Mouse (Mus musculus) brown adipose tissue, adult 24 weeks (tissue): ENCODE data around the gene March7. TPM values are rescaled to one million over a fixed set of nuclear protein-coding genes. Genes with fewer than 3 reads are reported as not detected.

Source experiments
- H3K27ac ChIP-seq: fragments of 200-500 bp; replicated peaks from 2 replicates; pipeline ENCODE4 v1.5.1; 2012; ENCODE audit warnings: low read depth, mild to moderate bottlenecking, low read length
- H3K4me1 ChIP-seq: fragments of 200-500 bp; 2 replicates; pipeline ENCODE4 v1.6.1; 2012; ENCODE audit warnings: low read length, mixed read lengths; ENCODE audit not compliant: control insufficient read depth, insufficient read depth, insufficient read length
- H3K4me3 ChIP-seq: fragments of 200-500 bp; 2 replicates; pipeline ENCODE4 v1.5.1; 2012; ENCODE audit warnings: low read depth, mild to moderate bottlenecking, low read length, moderate library complexity; ENCODE audit not compliant: insufficient read depth
- polyA plus RNA-seq: library from polyadenylated mRNA; stranded (reverse); fragments of >200 nt; gene quantifications from 2 replicates; pipeline ENCODE4 v1.2.4, GENCODE M21; 2012; ENCODE audit not compliant: missing spikeins, insufficient read depth, insufficient read length

Gene March7
- polyA plus RNA-seq, 1 experiment, result 24.4 TPM

- Histone ChIP-seq H3K4me1 (peaks cover 15% of the 10 kb centered on the region; the same call in 1 of the 2 replicates), H3K27ac (peak overlapping the region; percentile 84), H3K4me3 (no peak overlapping the region)
Observed at GRCm38 (mm10) chr2:60289451-60289850, 79.8 kb downstream of the March7 start.

GRCm38 (mm10) chr2:60291381-60291780 is 81.7 kb downstream of the March7 start:
- no peak overlapping the region for H3K27ac ChIP-seq
- H3K4me3 ChIP-seq, result no peak overlapping the region
- H3K4me1 ChIP-seq, result peaks cover 15% of the 10 kb centered on the region; the same call in 1 of the 2 replicates

- no peak overlapping the region for H3K27ac ChIP-seq
- H3K4me1 ChIP-seq, result no peaks in the 10 kb centered on the region
- no peak overlapping the region for H3K4me3 ChIP-seq
Observed at GRCm38 (mm10) chr2:60298266-60298665, 88.6 kb downstream of the March7 start.

- Histone ChIP-seq H3K4me1 (no peaks in the 10 kb centered on the region), H3K27ac (no peak overlapping the region), H3K4me3 (no peak overlapping the region)
Observed at GRCm38 (mm10) chr2:60299323-60299722, 89.6 kb downstream of the March7 start.

Other genes with a start within 250 kb of the March7 start
- 27.7 and 59.0 TPM in 2 replicates for gene Baz2b, start within 50 bp of the March7 start, polyA plus RNA-seq
- gene Cd302, start 74.6 kb downstream of the March7 start, polyA plus RNA-seq, result 95.1 and 126 TPM in 2 replicates
- gene Ly75, start 173.4 kb downstream of the March7 start, polyA plus RNA-seq, result not detected in 2 replicates